Mouse (Mus musculus) thymus, adult 18-20 months (tissue): ENCODE measurements around the gene Nudcd3.

ENCODE experiments used
- DNase-seq, 2 experiments: peaks; one replicate each; pipeline ENCODE4 v3.0.0; 2022; ENCODE audit warnings: mixed read lengths in 2 of 2

Nudcd3 gene

GRCm38 (mm10) chr11:6200087-6200569 is at the start of gene Nudcd3:
Gene Nudcd3 (minus strand): TSS chr11:6200415.
- peak; percentile 67 to 80 for DNase-seq

DNA sequence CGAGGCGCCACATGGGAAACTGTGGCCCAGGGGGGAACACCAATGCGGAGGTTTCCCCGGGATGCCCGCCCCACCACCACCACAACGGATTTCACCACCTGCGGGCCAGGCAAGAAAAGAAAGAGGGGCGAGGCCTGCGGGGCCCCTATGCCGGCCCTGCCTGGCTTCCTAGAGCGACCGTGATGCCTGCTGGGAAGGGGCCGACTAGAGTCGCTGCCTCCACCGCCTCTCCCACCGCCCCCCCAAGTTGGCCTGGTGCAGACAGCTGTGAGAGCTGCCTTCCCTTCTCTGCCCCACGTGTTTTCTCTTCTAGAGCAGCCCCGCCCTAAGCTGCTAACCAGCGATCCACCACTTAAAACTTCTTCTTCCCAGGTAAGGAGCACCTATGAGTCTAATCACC is 44.5 kb upstream of the Nudcd3 start:
- no peak for DNase-seq

- no peak for DNase-seq
Measured at GRCm38 (mm10) chr11:6233025-6233424, 32.8 kb upstream of the Nudcd3 start.

- no peak for DNase-seq
Measured at GRCm38 (mm10) chr11:6230012-6230411, 29.8 kb upstream of the Nudcd3 start, which contains the start of gene Npc1l1. Gene Npc1l1 (minus strand): TSS chr11:6230143.

DNA sequence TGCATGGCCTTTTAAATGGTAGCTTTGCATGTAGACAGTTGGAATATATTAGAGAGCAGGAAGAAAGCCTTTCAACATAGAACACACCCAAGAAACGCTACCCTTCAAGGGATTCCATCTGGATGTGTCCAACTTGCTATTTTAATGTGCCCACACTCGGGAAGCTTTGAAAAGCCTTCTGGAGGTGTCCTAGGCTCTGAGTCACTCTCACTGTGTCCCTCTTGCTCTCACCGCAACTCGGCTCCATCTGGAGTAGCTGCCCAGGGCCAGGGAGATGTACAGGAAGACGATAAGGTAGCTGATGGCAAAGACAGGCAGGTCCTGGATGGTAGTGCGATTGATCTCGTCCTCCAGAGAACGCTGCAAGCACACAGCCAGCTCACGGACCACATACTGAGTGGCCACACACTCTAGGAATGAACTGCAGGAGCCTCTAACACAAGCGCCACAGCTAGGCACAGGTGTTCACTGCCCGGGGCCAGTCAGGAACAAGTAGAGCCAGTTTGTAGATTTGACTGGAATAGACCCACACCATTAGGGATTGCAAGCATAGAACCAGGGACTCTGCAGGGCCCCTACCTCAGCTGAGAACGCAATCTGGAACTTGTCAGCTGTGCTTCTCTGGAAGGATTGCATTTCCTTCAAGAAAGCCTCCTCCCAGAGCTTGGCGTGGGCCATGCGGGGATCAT is 24.5 kb upstream of the Nudcd3 start:
- DNase-seq = no peak

DNA sequence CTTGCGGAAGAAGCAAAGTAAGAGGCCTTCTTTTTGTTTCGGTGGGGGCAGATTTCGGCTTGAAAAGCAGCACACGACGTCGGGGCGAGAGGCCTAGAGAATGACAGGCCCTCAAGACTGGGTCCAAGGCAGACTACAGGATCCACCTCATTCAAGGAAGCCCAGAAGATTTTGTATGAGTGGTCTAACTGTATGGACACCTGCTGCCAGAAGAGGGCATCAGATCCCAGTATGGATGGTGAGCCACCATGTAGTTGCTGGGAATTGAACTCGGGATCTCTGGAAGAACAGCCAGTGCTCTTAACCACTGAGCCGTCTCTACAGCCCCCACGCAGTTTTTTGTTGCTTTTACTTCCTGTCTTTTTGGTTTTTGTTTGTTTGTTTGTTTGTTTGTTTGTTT is 22.0 kb upstream of the Nudcd3 start:
- DNase-seq = no peak

DNA sequence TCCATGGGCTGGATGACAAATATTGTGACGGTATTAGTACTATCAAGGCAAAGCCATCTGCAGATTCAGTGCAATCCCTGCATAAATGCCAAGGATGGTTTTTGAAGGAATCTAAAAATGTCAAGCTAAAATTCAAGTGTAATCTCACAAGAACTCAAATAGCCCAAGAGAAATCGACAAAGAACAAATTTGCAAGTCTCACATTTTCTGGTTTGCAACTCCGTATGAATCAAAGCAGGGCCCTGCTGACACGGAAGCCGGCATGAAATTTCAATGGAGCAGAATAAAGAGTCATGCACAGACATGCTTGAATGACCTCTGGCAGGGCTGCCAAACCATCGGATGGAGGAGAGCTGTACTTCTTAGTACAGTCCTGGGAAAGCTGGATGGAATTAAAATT is 19.8 kb upstream of the Nudcd3 start:
- no peak for DNase-seq

- DNase-seq = no peak
Measured at GRCm38 (mm10) chr11:6218189-6218896, 18.1 kb upstream of the Nudcd3 start.

- no peak for DNase-seq
Measured at GRCm38 (mm10) chr11:6216834-6217233, 16.6 kb upstream of the Nudcd3 start.

GRCm38 (mm10) chr11:6208158-6208557 is 7.9 kb upstream of the Nudcd3 start:
- DNase-seq = no peak

GRCm38 (mm10) chr11:6207090-6207489 is 6.9 kb upstream of the Nudcd3 start:
- no peak for DNase-seq

DNA sequence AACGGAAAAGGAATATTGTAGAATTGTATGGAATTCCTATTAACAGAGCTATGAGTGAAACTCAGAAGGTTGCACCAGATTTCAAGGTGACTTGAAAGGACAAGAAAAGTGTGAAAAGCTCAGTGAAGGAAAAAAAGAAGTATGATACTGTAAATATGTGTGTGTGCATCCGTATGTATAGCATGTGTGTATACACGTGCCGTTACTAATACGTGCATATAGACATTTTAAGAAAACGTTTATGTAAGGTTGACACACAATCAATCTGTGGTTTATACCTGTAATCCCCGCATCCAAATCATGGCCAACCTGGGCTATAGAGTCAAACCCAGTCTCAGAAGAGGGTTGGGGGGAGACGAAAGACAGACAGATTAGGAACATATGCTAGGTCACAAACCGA is 355 bp upstream of the Nudcd3 start:
- DNase-seq = no peak

GRCm38 (mm10) chr11:6199410-6200086 is 667 bp downstream of the Nudcd3 start, which contains the start of gene A730071L15Rik:
Gene A730071L15Rik (plus strand): TSS chr11:6200029.
- no peak for DNase-seq

- DNase-seq = no peak
Measured at GRCm38 (mm10) chr11:6198449-6198848, 1.8 kb downstream of the Nudcd3 start.

DNA sequence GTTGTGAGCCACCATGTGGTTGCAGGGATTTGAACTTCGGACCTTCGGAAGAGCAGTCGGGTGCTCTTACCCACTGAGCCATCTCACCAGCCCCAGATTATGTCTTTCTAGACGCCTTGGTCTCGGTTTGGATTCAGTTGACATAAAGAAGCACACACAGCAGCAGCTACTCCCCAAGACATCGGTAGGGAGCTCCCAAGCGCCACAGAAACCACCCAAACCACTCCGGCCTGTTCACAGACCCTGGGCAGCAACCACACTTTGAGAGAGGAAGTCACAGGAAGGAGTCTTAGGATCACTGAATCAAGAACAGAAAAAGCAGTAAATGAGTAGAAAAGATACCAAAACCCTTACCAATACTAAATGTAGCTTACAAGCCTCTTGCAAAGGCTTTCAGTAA is 3.4 kb downstream of the Nudcd3 start:
- no peak for DNase-seq

GRCm38 (mm10) chr11:6187878-6188277 is 12.3 kb downstream of the Nudcd3 start:
- DNase-seq = peak; percentile 67 to 73

GRCm38 (mm10) chr11:6187399-6187798 is 12.8 kb downstream of the Nudcd3 start:
- no peak for DNase-seq

GRCm38 (mm10) chr11:6184202-6184935 is 15.8 kb downstream of the Nudcd3 start:
- peak in 1 of 2 experiments; percentile 48 for DNase-seq

- DNase-seq = peak in 1 of 2 experiments; percentile 36
Measured at GRCm38 (mm10) chr11:6183246-6183645, 17.0 kb downstream of the Nudcd3 start.

DNA sequence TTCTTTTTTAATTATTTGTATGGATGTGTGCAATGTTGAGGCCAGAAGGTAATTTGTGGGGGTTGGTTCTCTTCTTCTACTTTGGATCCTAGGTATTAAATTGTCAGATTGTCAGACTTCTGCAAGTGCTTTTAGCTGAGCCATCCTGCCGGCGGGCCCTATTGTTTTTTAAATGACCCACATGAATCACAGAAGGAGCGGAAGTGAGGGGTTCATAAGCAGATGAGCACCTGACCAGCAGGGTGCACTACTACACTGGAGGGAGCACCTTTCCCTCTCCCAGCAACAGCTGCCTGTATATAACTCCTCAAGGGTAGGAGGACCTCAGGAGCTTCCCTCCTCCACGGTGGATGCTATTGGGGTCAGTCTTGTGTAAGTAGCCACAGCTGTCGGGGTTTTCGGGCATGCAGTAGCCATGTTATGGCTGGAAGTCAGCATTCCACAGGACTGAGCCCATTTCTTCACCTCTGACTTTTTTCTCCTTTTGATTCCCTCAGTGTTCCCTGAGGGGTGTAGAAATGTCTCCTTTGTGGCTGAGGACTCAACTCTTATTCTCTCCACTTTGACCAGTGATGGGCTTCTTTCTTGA is 19.3 kb downstream of the Nudcd3 start:
- DNase-seq = peak in 1 of 2 experiments; percentile 38

GRCm38 (mm10) chr11:6179194-6179593 is 21.0 kb downstream of the Nudcd3 start:
- peak in 1 of 2 experiments; percentile 38 for DNase-seq

DNA sequence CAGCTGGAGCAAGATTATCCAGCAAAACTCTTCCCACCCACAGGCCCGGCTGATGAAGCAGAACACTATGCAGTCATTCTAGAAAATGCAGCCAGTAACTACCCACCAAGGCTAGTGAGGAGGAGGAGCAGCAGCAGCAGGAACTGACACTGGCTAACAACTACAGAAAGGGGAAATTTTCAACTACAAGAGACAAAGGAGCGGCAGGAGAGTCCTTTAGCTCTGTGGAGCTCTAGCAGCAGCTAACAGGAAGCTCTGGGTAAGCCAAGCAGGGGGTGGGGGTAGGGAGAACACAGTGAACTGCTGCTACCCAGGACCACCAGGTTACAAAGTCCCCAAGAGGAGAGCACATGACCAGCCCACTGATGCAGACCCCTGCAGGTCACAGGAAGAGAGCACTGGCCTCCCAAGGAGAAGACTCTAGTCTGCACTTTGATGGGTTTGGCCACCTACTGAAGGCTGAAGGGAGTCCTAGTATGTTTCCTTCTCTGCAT is 21.5 kb downstream of the Nudcd3 start:
- peak; percentile 49 to 65 for DNase-seq
